Mouse (Mus musculus) C2C12 (cell line): ENCODE measurements around the gene Ibtk.

Experiments
- MAX ChIP-seq: IDR thresholded peaks from one replicate; pipeline ENCODE4 v1.6.1; 2011; ENCODE audit warnings: mild to moderate bottlenecking, control low read depth
- USF1 ChIP-seq: IDR thresholded peaks from one replicate; pipeline ENCODE4 v1.6.1; 2011; ENCODE audit warnings: low read depth, mild to moderate bottlenecking, control low read depth, moderate library complexity

GRCm38 (mm10) chr9:85777544-85777943 is 28.4 kb upstream of the Ibtk start:
- no peak for TF ChIP-seq MAX
- TF ChIP-seq USF1: no peak
